Mouse (Mus musculus) limb, embryonic 13.5 days (tissue): ENCODE data around the gene Zfp839. TPM values are rescaled to one million over a fixed set of nuclear protein-coding genes. Genes with fewer than 3 reads are reported as not detected.

Experiments
- ATAC-seq: fragments of 200-750 bp; cut with Nextera tagmentation; 2 replicates; pipeline ENCODE4 v1.8.0; 2017; ENCODE audit warnings: low read depth, moderate number of reproducible peaks, moderate TSS enrichment; ENCODE audit not compliant: low FRiP score
- H3K27ac ChIP-seq: fragments of 300-500 bp; sonication (generic); 2 replicates; pipeline ENCODE4 v1.5.1; 2015; ENCODE audit warnings: inconsistent platforms, mild to moderate bottlenecking, moderate library complexity
- H3K27me3 ChIP-seq: fragments of 300-500 bp; sonication (generic); 2 replicates; pipeline ENCODE4 v1.6.1; 2015; ENCODE audit warnings: mild to moderate bottlenecking, inconsistent platforms
- H3K36me3 ChIP-seq: fragments of 300-500 bp; sonication (generic); 2 replicates; pipeline ENCODE4 v1.6.1; 2015; ENCODE audit warnings: inconsistent platforms, mild to moderate bottlenecking, moderate library complexity
- H3K4me1 ChIP-seq: fragments of 300-500 bp; sonication (generic); 2 replicates; pipeline ENCODE4 v1.6.1; 2015; ENCODE audit warnings: inconsistent platforms
- H3K4me2 ChIP-seq: fragments of 300-500 bp; sonication (generic); replicated peaks from 2 replicates; pipeline ENCODE4 v1.6.1; 2015; ENCODE audit warnings: inconsistent platforms, mild to moderate bottlenecking, moderate library complexity
- H3K4me3 ChIP-seq: fragments of 300-500 bp; sonication (generic); 2 replicates; pipeline ENCODE4 v1.5.1; 2015; ENCODE audit warnings: moderate library complexity, mild to moderate bottlenecking, inconsistent platforms
- H3K9ac ChIP-seq: fragments of 300-500 bp; sonication (generic); 2 replicates; pipeline ENCODE4 v1.6.1; 2015; ENCODE audit warnings: mild to moderate bottlenecking, inconsistent platforms
- H3K9me3 ChIP-seq: fragments of 300-500 bp; sonication (generic); 2 replicates; pipeline ENCODE4 v1.6.1; 2016; ENCODE audit warnings: inconsistent platforms
- WGBS: fragments of 180-500 bp; shearing (Covaris S2); methylation state at CpG from one replicate; pipeline ENCODE4 v1.1.7; 2015; 5-methylcytosine and 5-hydroxymethylcytosine counted together
- polyA plus RNA-seq: library from polyadenylated mRNA; unstranded; fragments of >200 nt; fragmentation: Nextera tagmentation; extraction: Ambion mirVana; gene quantifications from 2 replicates; pipeline ENCODE4 v1.2.1, GENCODE M21; 2015

Gene Zfp839
- polyA plus RNA-seq, 1 experiment from 2014 or later, result 7.0 TPM

DNA sequence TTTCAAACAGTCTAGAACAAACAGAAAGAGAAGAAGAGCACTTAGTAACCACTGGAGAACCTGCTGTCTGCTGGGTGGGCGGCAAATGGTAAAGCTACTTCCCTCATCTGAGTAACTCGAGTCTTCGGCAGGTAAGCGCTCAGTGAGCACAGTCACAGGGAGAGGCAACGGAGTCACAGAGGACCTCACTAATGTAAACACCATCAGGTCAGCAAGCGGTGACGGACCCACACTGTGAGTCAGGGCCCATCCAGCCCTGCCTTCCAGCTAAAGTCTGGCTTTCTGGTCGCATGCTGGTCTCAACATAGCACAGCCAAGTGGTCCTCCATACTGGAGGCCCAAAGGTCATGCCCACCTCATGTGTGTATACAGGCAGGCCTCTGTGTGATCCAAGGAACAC, 30.7 kb upstream of the Zfp839 start:
- H3K27me3 ChIP-seq, result no peaks in the 10 kb centered on the region

DNA sequence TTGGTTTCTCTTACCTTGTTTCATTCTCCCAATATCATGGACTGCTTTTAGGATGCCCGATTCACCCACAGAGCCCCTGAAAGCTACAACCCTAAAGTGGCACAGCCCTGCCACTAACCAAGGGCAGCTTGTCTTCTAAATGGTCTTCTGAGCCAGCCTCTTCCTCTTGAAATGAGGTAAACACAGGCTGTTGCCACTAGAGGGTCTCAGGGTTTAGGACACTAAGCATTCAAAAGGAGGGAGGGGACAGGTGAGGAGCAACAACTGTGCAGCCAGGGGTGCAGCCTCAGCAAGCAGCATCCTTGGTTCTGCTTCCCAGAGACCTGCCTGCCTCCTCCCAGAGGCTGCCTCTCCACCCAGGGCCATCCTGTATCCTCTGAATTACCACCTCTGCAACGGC, 28.3 kb upstream of the Zfp839 start:
- Histone ChIP-seq H3K27me3 (no peaks in the 10 kb centered on the region), H3K4me2 (no peak overlapping the region), H3K36me3 (no peaks in the 10 kb centered on the region), H3K4me1 (no peaks in the 10 kb centered on the region), H3K4me3 (no peak overlapping the region), H3K9ac (no peak overlapping the region), H3K9me3 (no peaks in the 10 kb centered on the region), H3K27ac (no peak overlapping the region)
- 79% methylated on average over 2 of the region's 2 CpGs for WGBS
- ATAC-seq, result no peak

More for the DNA sequence above, 30.7 kb upstream of the Zfp839 start:
- no peak overlapping the region for H3K4me2 ChIP-seq
- WGBS, result 77% methylated on average over 8 of the region's 8 CpGs
- H3K9ac ChIP-seq, result no peak overlapping the region
- no peaks in the 10 kb centered on the region for H3K4me1 ChIP-seq
- H3K27ac ChIP-seq, result no peak overlapping the region
- H3K36me3 ChIP-seq, result no peaks in the 10 kb centered on the region
- ATAC-seq, result no peak
- H3K9me3 ChIP-seq, result no peaks in the 10 kb centered on the region
- no peak overlapping the region for H3K4me3 ChIP-seq

DNA sequence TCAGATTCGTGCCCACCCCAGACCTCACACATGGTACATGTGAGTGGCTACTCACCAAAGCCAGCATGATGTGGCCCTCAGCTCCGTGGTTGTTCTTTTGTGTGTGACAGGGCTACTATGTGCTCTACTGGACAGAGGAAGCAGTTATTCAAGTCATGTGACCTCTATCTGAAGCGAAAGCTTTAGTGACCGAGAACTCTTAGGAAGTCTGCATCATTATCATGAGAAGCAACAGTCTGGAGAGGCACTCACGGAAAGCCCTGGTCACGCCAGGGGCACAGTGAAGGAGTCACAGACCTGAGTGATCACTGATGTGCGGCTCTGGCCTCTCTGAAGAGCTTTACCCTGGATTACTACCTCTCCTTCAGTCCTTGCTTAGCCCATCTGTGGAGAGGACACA, 27.7 kb upstream of the Zfp839 start:
- 88% methylated on average over 7 of the region's 7 CpGs for whole genome bisulfite sequencing
- no peak overlapping the region for H3K9ac ChIP-seq
- H3K36me3 ChIP-seq, result no peaks in the 10 kb centered on the region
- no peaks in the 10 kb centered on the region for H3K4me1 ChIP-seq
- H3K27me3 ChIP-seq, result no peaks in the 10 kb centered on the region
- no peak for ATAC-seq
- no peak overlapping the region for H3K4me3 ChIP-seq
- H3K27ac ChIP-seq, result no peak overlapping the region
- H3K9me3 ChIP-seq, result no peaks in the 10 kb centered on the region
- H3K4me2 ChIP-seq, result no peak overlapping the region

DNA sequence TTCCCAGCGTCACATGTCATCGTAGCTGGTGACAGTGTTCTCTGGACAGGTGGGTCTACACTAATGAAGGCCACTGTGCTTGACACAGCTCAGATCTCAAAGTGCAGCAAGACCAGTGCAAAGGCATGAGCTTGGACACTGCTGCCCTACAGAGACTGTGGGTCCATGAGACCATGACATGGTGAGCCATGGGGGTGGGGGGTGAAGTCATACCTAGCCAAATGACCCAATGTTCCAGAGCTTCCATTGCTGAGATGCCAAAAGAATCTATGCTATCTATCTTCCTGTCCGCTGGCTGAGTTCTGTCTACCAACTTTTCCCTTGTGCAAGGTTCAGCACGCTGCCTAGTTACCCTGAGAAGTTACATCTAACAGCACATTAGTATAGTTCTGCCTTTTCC, 21.1 kb upstream of the Zfp839 start:
- Histone ChIP-seq H3K4me1 (no peaks in the 10 kb centered on the region), H3K9ac (no peak overlapping the region), H3K36me3 (no peaks in the 10 kb centered on the region), H3K9me3 (no peaks in the 10 kb centered on the region), H3K4me3 (no peak overlapping the region), H3K4me2 (no peak overlapping the region), H3K27ac (no peak overlapping the region), H3K27me3 (no peaks in the 10 kb centered on the region)
- ATAC-seq, result no peak
- whole genome bisulfite sequencing, result 97% methylated on average over 4 of the region's 4 CpGs

DNA sequence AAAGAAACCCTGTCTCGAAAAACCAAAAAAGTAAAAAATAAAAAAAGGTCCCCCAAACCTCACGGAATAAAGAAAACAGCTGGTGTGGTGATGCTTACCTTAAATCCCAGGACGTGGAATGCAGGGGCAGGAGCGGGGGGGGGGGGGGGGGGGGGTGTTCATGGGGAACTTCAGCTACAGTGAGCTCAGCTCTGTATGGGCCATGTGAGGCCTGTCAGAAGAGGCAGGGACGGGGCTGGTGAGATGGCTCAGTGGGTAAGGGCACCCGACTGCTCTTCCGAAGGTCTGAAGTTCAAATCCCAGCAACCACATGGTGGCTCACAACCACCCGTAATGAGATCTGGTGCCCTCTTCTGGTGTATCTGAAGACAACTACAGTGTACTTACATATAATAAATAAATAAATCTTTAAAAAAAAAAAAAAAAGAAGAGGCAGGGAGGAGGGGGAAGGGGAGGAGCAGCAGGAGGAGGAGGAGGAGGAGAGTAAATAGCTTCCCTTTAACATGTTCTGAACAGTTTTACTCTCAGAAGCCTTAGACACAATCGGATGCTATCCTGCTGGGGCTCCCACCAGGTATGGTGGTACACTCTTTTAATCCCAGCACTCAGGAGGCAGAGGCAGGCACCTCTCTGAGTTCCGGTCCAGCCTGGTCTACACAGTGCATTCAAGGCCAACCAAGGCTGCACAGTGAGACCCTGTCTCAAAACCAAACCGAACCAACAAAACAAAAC, 19.6 kb upstream of the Zfp839 start:
- H3K4me3 ChIP-seq, result no peak overlapping the region
- ATAC-seq, result no peak
- no peaks in the 10 kb centered on the region for H3K9me3 ChIP-seq
- H3K4me2 ChIP-seq, result no peak overlapping the region
- H3K27me3 ChIP-seq, result no peaks in the 10 kb centered on the region
- H3K4me1 ChIP-seq, result no peaks in the 10 kb centered on the region
- no peaks in the 10 kb centered on the region for H3K36me3 ChIP-seq
- WGBS, result 75% methylated on average over 11 of the region's 11 CpGs
- no peak overlapping the region for H3K9ac ChIP-seq
- H3K27ac ChIP-seq, result no peak overlapping the region

DNA sequence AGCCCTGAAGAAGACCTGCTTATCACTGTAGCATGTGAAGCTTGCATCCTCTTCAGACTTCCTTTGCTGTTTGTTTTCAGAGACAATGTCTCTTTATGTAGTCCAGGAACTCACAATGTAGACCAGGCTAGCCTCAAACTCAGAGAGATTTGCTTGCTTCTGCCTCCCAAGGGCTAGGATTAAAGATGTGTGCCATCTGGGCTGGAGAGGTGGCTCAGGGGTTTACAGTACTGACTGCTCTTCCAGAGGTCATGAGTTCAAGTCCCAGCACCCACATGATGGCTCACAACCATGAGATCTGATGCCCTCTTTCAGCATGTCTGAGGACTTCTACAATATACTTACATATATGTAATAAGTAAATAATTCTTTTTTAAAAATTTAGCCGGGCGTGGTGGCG, 14.9 kb upstream of the Zfp839 start:
- Histone ChIP-seq H3K27ac (no peak overlapping the region), H3K4me2 (no peak overlapping the region), H3K4me1 (peaks cover 16% of the 10 kb centered on the region), H3K9me3 (no peaks in the 10 kb centered on the region), H3K4me3 (no peak overlapping the region), H3K9ac (no peak overlapping the region), H3K36me3 (no peaks in the 10 kb centered on the region), H3K27me3 (no peaks in the 10 kb centered on the region)
- no peak for ATAC-seq
- 93% methylated on average over 3 of the region's 3 CpGs for WGBS

DNA sequence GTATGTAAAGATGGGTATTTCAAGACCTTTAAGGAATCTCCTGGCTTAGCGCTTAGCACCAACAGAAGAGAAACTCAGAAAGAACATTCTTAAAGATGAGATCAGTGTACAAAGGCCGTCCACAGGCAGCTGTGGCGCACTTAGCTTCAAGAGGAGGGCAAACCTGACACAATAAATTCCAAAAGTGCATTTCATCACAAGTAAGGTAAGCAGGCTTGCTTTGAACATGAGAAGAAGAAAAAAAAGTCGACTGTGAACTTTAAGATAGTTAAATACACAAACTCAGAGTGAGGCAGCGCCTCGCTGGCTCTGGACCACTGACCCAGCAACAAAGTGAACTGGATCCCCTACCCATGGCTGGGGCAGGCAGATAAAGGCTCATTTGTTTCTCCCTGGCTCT, 13.3 kb upstream of the Zfp839 start:
- H3K27ac ChIP-seq, result no peak overlapping the region
- H3K4me2 ChIP-seq, result 0 out of 2 replicates have a peak overlapping the region, but pooled peaks have one; percentile 23

DNA sequence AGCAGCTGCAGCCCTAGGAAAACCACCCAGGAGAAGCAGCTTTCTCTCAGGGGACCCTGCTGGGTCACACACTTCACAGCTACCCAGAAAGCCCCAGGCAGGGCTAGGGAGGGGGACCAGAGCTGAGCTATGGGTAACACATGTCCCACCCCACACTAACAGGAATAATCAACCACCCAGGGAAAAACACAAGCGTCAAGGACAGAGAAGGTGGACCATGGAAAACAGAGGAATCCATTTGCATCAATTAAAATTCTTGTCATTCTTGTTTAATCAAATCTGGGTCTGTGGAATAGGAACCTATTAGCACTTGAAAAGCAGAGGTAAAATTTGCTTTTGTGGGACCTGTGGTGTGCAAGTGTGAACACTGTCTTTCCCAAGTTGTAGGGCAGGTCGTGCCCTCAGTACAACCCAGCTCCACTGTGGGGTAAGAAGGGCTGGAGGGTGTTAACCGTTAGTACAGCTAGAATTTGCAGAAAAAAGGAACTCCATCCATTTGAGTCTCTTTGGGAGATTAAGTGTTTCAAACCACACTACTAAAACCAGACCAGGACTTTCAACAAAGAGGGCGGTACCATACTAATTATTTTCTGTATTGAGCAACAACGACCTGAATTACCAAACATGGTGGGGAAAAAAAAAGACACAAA, 12.7 kb upstream of the Zfp839 start:
- H3K4me2 ChIP-seq, result peak overlapping the region; percentile 23; the same call in 1 of the 2 replicates
- peak overlapping the region; percentile 48 for H3K9ac ChIP-seq
- peaks cover 16% of the 10 kb centered on the region for H3K4me1 ChIP-seq
- no peaks in the 10 kb centered on the region for H3K9me3 ChIP-seq
- no peak overlapping the region for H3K27ac ChIP-seq
- ATAC-seq, result no peak
- 40% methylated on average over 5 of the region's 5 CpGs for WGBS
- H3K36me3 ChIP-seq, result no peaks in the 10 kb centered on the region
- no peaks in the 10 kb centered on the region for H3K27me3 ChIP-seq
- H3K4me3 ChIP-seq, result no peak overlapping the region

More for the DNA sequence above, 13.3 kb upstream of the Zfp839 start:
- Histone ChIP-seq H3K9me3 (no peaks in the 10 kb centered on the region), H3K4me1 (peaks cover 16% of the 10 kb centered on the region), H3K27me3 (no peaks in the 10 kb centered on the region), H3K36me3 (no peaks in the 10 kb centered on the region), H3K9ac (peak overlapping the region; percentile 48; the same call in 1 of the 2 replicates), H3K4me3 (no peak overlapping the region)
- WGBS, result 41% methylated on average over 6 of the region's 6 CpGs
- no peak for ATAC-seq

DNA sequence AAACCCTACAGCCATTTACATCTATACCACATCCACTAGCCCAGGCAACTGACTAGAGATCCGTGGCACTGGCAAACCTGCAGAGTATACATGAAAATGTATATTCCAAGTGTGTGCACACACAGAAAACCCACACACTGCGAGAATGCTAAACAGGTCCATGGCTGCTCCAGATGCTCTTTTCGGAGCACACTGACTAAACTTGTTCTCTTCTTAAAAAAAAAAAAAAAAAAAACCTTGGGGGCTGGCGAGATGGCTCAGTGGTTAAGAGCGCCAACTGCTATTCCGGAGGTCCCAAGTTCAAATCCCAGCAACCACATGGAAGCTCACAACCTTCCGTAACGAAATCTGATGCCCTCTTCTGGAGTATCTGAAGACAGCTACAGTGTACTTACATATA, 12.2 kb upstream of the Zfp839 start:
- no peak overlapping the region for H3K4me2 ChIP-seq
- H3K9me3 ChIP-seq, result no peaks in the 10 kb centered on the region
- no peak overlapping the region for H3K4me3 ChIP-seq
- H3K27me3 ChIP-seq, result no peaks in the 10 kb centered on the region
- H3K27ac ChIP-seq, result no peak overlapping the region
- no peak overlapping the region for H3K9ac ChIP-seq
- 86% methylated on average over 8 of the region's 8 CpGs for WGBS
- no peak for ATAC-seq
- H3K36me3 ChIP-seq, result no peaks in the 10 kb centered on the region
- peaks cover 16% of the 10 kb centered on the region for H3K4me1 ChIP-seq

DNA sequence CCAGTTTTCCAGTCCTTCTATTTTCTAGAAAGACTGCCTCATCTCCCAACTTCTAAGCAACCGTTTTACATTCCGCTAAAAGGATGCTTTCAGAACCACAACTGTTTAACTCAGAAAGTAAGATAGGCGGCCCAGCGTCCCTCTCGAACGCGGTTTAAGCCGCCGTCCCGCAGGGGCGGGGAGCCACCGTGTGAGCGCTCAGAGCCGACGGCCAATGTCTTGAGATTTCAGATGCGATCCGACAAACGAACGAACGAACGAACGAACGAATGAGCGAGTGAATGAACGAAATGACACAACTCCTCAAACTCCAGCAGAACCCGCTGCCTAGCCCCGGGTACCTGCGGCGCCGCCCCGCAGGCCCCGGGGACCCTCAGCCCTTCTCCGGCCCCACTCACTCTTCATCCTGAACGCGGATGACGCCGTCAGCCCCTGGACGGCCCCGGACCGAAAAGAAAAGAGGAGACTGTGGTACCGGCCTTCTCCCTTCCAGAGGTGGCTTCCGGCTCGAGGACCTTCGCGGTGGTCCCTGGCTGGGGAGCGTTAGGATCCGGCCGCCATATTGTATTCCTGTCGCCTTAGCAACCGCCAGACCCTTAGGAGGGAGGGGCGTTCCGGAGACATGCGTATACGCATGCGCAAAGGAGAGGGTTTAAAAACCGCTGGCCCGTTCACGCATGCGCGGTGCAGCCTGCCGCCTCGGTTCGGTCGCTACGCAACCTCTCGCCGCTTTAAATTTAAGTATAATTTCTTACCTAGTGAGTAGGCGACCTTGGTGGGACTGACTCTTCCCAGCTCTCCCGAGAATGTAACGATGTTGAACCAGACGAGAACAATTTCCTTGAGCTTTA, 9.5 kb upstream of the Zfp839 start, which contains the start of gene Mok:
TSS of gene Mok (minus strand) at position 592 of the 851 bp plus-strand sequence.
- ATAC-seq, result peak; percentile 89
- H3K27me3 ChIP-seq, result peaks cover 11% of the 10 kb centered on the region
- peak within 1 kb of the TSS; percentile 62 for H3K9ac ChIP-seq
- peak within 1 kb of the TSS; percentile 74 for H3K4me2 ChIP-seq
- peak within 1 kb of the TSS; percentile 71 for H3K4me3 ChIP-seq
- H3K4me1 ChIP-seq, result peaks cover 33% of the 10 kb centered on the region
- H3K36me3 ChIP-seq, result no peaks in the 10 kb centered on the region
- no peak within 1 kb of the TSS for H3K27ac ChIP-seq
- no peaks in the 10 kb centered on the region for H3K9me3 ChIP-seq
- WGBS, result under 1% methylated on average over 71 of the region's 71 CpGs

DNA sequence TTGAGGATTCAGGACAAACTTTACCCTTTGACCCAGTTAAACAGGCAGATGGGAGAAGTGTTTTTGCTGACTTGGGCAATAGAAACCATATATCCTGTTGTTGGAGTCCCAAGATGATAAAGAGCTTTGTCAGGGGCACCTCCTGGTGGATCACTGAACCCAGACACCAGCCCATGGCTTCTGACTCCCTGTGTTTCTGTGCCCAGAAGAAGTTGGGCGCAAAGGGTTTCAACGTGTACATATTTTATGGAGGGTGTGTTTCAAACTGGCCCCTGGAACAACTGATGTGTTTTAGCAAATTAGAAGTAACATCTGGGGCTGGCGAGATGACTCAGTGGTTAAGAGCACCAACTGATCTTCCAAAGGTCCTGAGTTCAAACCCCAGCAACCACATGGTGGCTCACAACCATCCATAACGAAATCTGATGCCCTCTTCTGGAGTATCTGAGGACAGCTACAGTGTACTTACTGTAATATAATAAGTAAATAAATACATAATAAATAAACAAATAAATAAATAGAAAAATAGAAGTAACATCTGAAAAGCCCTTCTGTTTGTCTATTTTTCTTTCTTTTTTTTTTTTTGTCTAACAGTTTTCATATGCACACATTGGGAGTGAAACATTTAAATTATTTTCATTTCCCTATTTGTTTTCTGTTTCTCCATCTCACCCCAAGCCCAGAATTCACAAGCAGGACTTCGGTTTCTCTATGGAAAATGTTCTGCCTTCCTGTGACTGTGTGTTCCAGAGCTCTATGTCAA, 8.1 kb upstream of the Zfp839 start:
- H3K27me3 ChIP-seq, result peaks cover 24% of the 10 kb centered on the region
- no peaks in the 10 kb centered on the region for H3K9me3 ChIP-seq
- no peak overlapping the region for H3K4me2 ChIP-seq
- no peak overlapping the region for H3K9ac ChIP-seq
- H3K4me3 ChIP-seq, result no peak overlapping the region
- H3K27ac ChIP-seq, result no peak overlapping the region
- 67% methylated on average over 5 of the region's 5 CpGs for WGBS
- peaks cover 38% of the 10 kb centered on the region for H3K4me1 ChIP-seq
- H3K36me3 ChIP-seq, result no peaks in the 10 kb centered on the region
- no peak for ATAC-seq
